Mouse (Mus musculus): ENCODE results near the gene Gdf3. TPM values are rescaled to one million over a fixed set of nuclear protein-coding genes. Genes with fewer than 3 reads are reported as not detected.
"Not testable (repeated sequence)": the region's sequence is repeated elsewhere in the genome, so short reads cannot be mapped to it uniquely, and the experiment has no call there.

Gene Gdf3
- total RNA-seq (2021), result not detected

DNA sequence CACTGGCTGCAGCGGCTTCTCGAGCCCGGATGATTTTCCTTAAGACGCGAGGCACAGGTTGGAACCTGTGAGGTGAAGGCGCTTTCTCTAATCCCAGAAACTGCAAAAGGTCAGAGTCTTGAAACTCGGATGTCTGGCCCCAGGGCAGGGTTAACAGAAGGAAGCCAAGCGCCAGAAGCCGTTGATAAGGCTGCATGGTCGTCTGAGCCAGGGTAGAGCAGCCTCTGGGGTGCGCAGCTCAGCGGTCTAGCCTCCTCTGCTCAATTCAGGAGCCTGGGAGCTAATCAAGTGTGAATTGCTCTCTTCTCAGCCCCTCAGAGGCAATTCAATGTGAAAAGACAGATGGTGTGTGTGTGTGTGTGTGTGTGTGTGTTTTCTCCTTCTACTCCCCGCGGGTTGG is at the start of gene Gdf3:
TSS of gene Gdf3 (minus strand) at position 317 of the 400 bp plus-strand sequence.
- DNase-seq (ENCODE audit: low spot score in 2 of 2), result no peak
- intact Hi-C loops (cut with DNase I), result no loop called here

GRCm38 (mm10) chr6:122659567-122659966 is 49.7 kb upstream of the Gdf3 start:
- intact Hi-C loops (cut with DNase I), result no loop called here
- DNase-seq (ENCODE audit: low spot score in 2 of 2), result no peak

DNA sequence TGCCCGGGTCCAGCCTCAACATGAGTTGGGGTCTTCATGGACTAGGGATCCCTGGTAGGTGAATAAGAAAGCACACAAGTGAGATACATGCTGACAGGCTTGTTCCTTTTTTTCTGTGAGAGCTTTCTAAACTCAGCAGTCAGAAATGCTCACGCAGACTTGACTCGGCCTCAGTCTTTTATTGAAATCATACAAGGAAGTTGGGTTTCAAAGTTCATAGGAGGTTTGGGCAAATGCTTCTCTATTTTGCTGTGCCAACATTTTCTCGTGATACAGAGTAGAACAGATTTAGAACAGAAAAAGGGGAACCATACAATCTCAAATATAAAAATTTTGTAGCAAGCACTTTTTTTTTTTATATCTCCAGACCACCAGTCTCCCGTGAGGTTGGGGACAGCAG is 47.7 kb upstream of the Gdf3 start:
- intact Hi-C loops (cut with DNase I), result no loop called here

GRCm38 (mm10) chr6:122654301-122654700 is 44.4 kb upstream of the Gdf3 start:
- intact Hi-C loops (cut with DNase I), result no loop called here
- no peak for DNase-seq (ENCODE audit: low spot score in 2 of 2)

More for the DNA sequence above, 47.7 kb upstream of the Gdf3 start:
- DNase-seq (ENCODE audit: low spot score in 2 of 2), result no peak

DNA sequence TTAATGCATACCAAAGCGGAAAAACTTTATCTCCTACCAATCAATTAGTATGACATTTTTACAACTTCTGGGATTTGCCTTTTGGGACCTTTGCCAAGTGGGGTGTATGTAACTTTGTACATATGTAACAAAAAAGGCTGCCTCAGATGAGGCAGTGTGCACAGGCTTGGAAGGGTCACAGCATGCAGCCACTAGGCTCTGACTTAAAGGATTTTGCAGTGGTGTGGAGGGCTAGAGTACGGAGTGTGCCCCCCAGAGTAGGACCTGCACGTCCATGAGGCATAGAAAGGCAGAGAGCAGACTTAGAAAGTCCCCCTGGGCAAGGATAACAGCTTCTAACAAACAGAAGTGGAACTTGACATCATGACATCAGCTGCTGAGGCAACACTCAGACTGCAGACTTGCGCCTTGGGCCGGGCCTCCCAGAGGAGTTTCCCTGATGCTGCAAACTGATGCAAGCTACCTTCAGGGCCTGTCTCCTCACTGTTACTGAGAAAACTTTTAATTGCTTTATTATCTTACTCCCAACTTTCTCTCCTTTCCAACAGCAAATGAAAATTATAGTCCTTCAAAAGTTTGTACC is 40.6 kb upstream of the Gdf3 start:
- DNase-seq (ENCODE audit: low spot score in 2 of 2), result no peak
- intact Hi-C loops (cut with DNase I), result no loop called here

DNA sequence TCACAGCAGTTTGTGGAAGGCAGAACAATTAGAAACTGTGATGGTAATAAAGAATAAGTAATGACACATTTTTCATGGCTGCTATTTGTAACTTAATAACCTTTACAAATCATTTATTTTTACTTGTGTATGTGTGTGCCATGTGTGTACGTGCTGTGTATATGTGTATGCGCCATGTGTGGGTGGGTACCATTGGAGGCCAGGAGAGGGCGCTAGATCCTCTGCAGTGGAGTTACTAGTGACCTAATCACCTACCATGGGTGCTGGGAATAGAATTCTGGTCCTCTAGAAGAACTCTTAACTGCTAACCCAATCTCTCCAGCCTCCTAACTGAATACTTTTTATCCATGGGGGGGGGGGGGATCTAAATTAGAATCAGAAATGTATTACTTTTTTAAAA is 40.0 kb upstream of the Gdf3 start:
- DNase-seq (ENCODE audit: low spot score in 2 of 2), result no peak
- intact Hi-C loops (cut with DNase I), result no loop called here

DNA sequence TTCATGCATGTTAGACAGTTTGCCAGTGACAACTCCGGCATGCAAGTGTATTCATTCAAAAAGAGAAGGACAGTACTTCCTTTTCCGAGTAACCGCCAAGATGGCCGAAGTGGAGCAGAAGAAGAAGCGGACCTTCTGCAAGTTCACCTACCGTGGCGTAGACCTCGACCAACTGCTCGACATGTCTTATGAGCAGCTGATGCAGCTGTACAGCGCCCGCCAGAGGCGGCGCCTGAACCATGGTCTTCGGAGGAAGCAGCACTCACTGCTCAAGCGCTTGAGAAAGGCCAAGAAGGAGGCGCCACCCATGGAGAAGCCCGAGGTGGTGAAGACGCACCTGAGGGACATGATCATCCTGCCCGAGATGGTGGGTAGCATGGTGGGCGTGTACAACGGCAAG is 34.3 kb upstream of the Gdf3 start:
- intact Hi-C loops (cut with DNase I); DNase-seq (ENCODE audit: low spot score in 2 of 2): not testable (repeated sequence)

- intact Hi-C loops (cut with DNase I), result not testable (repeated sequence)
These were observed 27.7 kb upstream of the Gdf3 start for GRCm38 (mm10) chr6:122637566-122637965.

GRCm38 (mm10) chr6:122636666-122637065 is 26.8 kb upstream of the Gdf3 start:
- intact Hi-C loops (cut with DNase I), result no loop called here
- no peak for DNase-seq (ENCODE audit: low spot score in 2 of 2)

More at GRCm38 (mm10) chr6:122637566-122637965, 27.7 kb upstream of the Gdf3 start:
- DNase-seq (ENCODE audit: low spot score in 2 of 2), result not testable (repeated sequence)

DNA sequence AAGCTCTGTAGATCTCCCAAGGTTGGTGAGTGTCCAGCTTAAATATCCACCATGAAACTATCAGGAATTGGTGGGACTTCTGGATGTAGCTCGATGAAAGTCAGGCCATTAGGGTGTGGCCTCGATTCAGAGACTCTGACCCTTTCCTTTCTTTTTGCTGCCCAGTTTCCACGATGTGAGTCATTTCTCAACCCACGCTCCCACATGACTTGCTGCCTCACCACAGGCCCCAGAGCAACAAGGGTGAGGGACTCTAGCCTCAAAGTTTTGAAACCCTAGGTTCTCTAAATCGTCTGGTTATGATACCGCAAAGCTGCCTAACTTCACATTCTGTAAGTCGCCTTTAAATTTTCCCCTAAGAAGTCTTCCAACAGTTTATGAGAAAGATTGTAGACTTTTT is 25.4 kb upstream of the Gdf3 start:
- DNase-seq (ENCODE audit: low spot score in 2 of 2), result no peak

GRCm38 (mm10) chr6:122633411-122633810 is 23.5 kb upstream of the Gdf3 start:
- no peak for DNase-seq (ENCODE audit: low spot score in 2 of 2)
- intact Hi-C loops (cut with DNase I), result loop anchor here (5.0 kb wide), 1 partner anchor 36 kb away; no protein-coding TSS in a partner anchor

More for the DNA sequence above, 25.4 kb upstream of the Gdf3 start:
- intact Hi-C loops (cut with DNase I), result no loop called here

DNA sequence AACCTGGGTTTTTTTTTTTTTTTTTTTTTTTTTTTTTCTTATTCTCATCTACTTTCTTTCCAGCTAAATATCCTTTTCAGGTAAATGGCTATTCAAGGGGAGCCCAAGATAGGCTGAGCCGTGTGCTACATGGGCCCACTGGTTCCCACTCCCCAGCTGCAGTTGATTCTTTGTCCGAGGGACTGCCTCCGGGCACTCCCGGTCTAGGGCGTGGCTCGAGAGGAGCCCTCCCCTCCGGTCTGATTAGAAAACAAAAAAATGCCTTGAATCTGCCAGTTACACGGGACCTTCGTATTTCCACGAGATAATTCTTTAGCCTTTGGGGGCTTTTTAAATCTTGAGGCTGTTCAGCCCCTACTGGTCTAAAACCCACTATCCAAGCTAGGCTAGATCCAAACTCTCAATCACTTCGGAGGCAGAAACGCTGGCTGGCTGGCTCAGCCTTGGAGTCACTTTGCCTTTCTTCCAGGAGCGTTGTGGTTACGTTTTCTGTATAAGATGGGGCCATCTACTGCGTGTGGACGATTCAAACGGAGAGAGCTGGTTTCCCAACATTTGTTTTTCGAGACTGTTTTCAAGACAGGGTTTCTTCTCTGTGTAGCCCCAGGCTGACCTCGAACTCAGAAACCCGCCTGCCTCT is 17.7 kb upstream of the Gdf3 start:
- no peak for DNase-seq (ENCODE audit: low spot score in 2 of 2)
- intact Hi-C loops (cut with DNase I), result no loop called here

DNA sequence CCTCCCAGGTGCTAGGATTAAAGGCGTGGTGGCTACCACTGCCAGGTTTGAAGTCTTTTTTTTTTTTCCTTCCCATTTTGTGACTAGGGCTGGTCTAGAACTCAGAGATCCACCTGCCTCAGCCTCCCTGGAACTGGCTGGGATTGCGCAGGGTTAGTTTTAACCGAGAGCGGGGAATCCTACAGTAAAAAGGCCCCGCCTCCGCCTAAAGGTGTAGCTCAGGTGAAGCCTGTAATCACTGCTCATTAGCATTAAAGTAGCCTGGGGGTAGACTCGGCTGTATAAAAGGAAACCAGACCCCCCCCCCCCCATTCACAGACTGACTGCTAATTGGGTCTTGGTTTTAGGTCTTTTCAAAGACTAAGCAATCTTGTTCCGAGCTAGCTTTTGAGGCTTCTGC is 16.2 kb upstream of the Gdf3 start, which contains the start of gene Dppa3:
TSS of gene Dppa3 (plus strand) at position 301 of the 400 bp plus-strand sequence.
- intact Hi-C loops (cut with DNase I), result no loop called here
- DNase-seq (ENCODE audit: low spot score in 2 of 2), result no peak

DNA sequence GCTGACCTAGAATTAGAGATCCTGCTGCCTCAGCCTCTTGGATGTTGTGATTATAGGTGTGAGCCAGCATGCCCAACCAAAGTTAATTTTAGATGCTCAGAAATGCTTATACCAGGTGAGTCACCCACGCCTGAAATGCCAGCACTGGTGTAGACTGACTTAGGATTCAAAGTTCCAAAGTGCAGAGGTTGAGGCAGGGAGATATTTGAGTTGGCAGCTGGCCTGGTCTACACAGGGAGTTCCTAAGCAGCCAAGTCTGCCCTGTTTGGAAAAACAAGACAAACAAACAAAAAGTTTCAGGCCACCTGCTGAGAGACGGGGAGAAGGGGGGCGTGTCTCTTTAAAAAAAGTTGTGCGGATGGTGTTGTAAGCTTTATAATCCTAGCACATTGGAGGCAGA is 15.3 kb upstream of the Gdf3 start:
- DNase-seq (ENCODE audit: low spot score in 2 of 2), result no peak
- intact Hi-C loops (cut with DNase I), result no loop called here

- intact Hi-C loops (cut with DNase I), result no loop called here
- no peak for DNase-seq (ENCODE audit: low spot score in 2 of 2)
These were observed 14.6 kb upstream of the Gdf3 start for GRCm38 (mm10) chr6:122624480-122624879.

DNA sequence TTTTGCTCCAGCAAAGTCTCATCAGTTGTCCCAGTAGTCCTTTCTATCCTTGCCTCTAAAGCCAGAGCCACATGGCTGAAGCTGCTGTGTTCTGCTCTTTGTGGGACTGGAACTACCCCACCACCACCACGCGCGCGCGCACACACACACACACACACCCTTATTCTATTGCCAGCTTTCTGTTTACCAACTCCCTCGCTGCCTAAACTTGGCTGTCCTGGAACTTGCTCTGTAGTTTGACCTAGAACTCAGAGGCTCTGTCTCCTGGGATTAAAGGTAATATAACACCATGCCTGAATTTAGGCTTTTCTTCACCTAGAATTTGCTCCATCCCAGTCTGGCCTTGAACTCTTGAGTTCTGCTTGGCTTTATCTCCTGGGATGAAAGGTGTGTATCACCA is 11.2 kb upstream of the Gdf3 start:
- intact Hi-C loops (cut with DNase I), result no loop called here
- DNase-seq (ENCODE audit: low spot score in 2 of 2), result no peak

- intact Hi-C loops (cut with DNase I), result no loop called here
- DNase-seq (ENCODE audit: low spot score in 2 of 2), result no peak
These were observed 6.1 kb upstream of the Gdf3 start for GRCm38 (mm10) chr6:122616022-122616421.

GRCm38 (mm10) chr6:122614047-122614446 is 4.2 kb upstream of the Gdf3 start:
- no peak for DNase-seq (ENCODE audit: low spot score in 2 of 2)
- intact Hi-C loops (cut with DNase I), result no loop called here

DNA sequence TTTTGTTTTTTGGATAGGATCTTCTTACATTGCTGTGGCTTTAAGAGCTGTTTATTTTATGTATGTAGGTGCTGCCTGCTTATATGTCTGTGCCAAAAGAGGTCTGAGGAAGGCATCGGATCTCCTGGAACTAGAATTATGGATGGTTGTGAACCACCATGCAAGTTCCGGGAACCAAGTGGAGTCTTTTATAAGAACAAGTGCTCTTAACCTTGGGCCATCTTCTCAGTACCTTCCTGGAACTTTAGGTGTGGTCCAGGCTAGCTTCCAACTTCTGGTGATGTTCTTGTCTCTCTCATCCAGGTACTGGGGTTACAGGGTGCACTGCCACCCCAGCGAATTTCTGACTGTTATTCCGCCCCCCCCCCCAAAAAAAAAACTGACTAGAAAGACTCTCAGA is 2.5 kb upstream of the Gdf3 start:
- no peak for DNase-seq (ENCODE audit: low spot score in 2 of 2)
- intact Hi-C loops (cut with DNase I), result no loop called here

GRCm38 (mm10) chr6:122609377-122609728 is 534 bp downstream of the Gdf3 start:
- intact Hi-C loops (cut with DNase I), result no loop called here
- DNase-seq (ENCODE audit: low spot score in 2 of 2), result no peak
